Mouse (Mus musculus) embryonic fibroblast, embryonic 13.5 days (primary cell): ENCODE results near the gene Gast.

Experiments
- CTCF ChIP-seq: IDR thresholded peaks from 2 replicates; pipeline ENCODE4 v1.5.1; 2011; ENCODE audit warnings: mild to moderate bottlenecking, control low read depth, low read length, moderate library complexity, borderline replicate concordance; ENCODE audit not compliant: insufficient read depth
- POLR2A ChIP-seq: IDR thresholded peaks from 2 replicates; pipeline ENCODE4 v1.6.1; 2011; ENCODE audit warnings: low read depth, mild to moderate bottlenecking, control low read depth, low read length, moderate library complexity

DNA sequence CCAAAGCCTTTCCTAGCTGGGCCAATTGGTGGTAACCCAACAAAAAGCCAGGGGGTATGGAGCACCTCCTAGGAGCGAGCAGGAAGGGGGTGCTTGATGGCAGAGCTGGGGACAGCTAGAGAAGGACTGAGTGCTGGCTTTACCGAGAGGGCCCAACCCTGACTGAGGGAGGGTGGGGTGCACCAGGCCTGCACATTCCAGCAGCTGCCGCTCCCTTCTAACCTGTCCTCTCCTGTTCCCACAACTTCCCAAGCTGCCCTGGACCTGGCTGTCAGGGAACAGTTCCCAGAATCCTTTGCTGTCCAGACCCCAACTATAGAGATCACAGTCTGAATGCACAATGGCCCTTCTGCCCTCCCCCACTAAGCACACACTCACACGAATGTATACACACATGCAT is 49.2 kb upstream of the Gast start:
- no peak for TF ChIP-seq POLR2A
- TF ChIP-seq CTCF = no peak
